Mouse (Mus musculus) limb, embryonic 14.5 days (tissue): ENCODE results near the gene Gse1. TPM values are rescaled to one million over a fixed set of nuclear protein-coding genes. Genes with fewer than 3 reads are reported as not detected.

Source experiments
- ATAC-seq: fragments of 200-750 bp; cut with Nextera tagmentation; 2 replicates; pipeline ENCODE4 v1.8.0; 2017; ENCODE audit warnings: low read depth, moderate number of reproducible peaks, moderate TSS enrichment; ENCODE audit not compliant: low FRiP score
- DNase-seq: peaks from one replicate; pipeline ENCODE4 v3.0.0-alpha.2; 2015; ENCODE audit warnings: low spot score
- H3K27ac ChIP-seq: fragments of 300-500 bp; sonication (generic); replicated peaks from 2 replicates; pipeline ENCODE4 v1.5.1; 2014; ENCODE audit warnings: low read depth, mild to moderate bottlenecking, low read length, moderate library complexity, mixed read lengths
- H3K27me3 ChIP-seq: fragments of 300-500 bp; sonication (generic); 2 replicates; pipeline ENCODE4 v1.6.1; 2014; ENCODE audit warnings: low read length, mixed read lengths; ENCODE audit not compliant: control insufficient read depth, insufficient read depth
- H3K36me3 ChIP-seq: fragments of 300-500 bp; sonication (generic); 2 replicates; pipeline ENCODE4 v1.6.1; 2014; ENCODE audit warnings: mild to moderate bottlenecking, low read length, moderate library complexity, mixed read lengths; ENCODE audit not compliant: control insufficient read depth, insufficient read depth
- H3K4me1 ChIP-seq: fragments of 300-500 bp; sonication (generic); 2 replicates; pipeline ENCODE4 v1.6.1; 2014; ENCODE audit warnings: antibody characterized with exemption, low read length, mixed read lengths; ENCODE audit not compliant: control insufficient read depth, insufficient read depth
- H3K4me2 ChIP-seq: fragments of 300-500 bp; sonication (generic); replicated peaks from 2 replicates; pipeline ENCODE4 v1.6.1; 2014; ENCODE audit warnings: low read depth, mild to moderate bottlenecking, low read length, moderate library complexity; ENCODE audit not compliant: severe bottlenecking
- H3K4me3 ChIP-seq: fragments of 300-500 bp; sonication (generic); replicated peaks from 2 replicates; pipeline ENCODE4 v1.5.1; 2014; ENCODE audit warnings: low read length
- H3K9ac ChIP-seq: fragments of 300-500 bp; sonication (generic); 2 replicates; pipeline ENCODE4 v1.6.1; 2014; ENCODE audit warnings: mild to moderate bottlenecking, low read depth, low read length, moderate library complexity; ENCODE audit not compliant: severe bottlenecking
- H3K9me3 ChIP-seq: fragments of 300-500 bp; sonication (generic); 2 replicates; pipeline ENCODE4 v1.6.1; 2016; ENCODE audit warnings: low read length; ENCODE audit not compliant: control insufficient read depth
- POLR2A ChIP-seq: fragments of 200-500 bp; IDR thresholded peaks from 2 replicates; pipeline ENCODE4 v1.8.0; 2012; ENCODE audit warnings: inconsistent platforms, mild to moderate bottlenecking, moderate library complexity, borderline replicate concordance; ENCODE audit not compliant: insufficient read depth, insufficient read length; ENCODE audit errors: extremely low read depth
- WGBS: fragments of 180-500 bp; shearing (Covaris S2); extraction: QIAGEN DNeasy Blood & Tissue Kit; methylation state at CpG from one replicate; pipeline ENCODE4 v1.1.7; 2014; 5-methylcytosine and 5-hydroxymethylcytosine counted together
- polyA plus RNA-seq, 2 experiments: library from polyadenylated mRNA; depleted of rRNA in 1 of 2; stranded (reverse) in 1 of 2; unstranded in 1 of 2; fragments of >200 nt; fragmentation: Nextera tagmentation in 1 of 2; extraction: Ambion mirVana in 1 of 2; gene quantifications; 2 replicates each; pipeline versions ENCODE4 v1.2.1 to v1.2.3; 2012 to 2014

Gene Gse1
- polyA plus RNA-seq, 2 experiments = 10.3 to 32.6 TPM

DNA sequence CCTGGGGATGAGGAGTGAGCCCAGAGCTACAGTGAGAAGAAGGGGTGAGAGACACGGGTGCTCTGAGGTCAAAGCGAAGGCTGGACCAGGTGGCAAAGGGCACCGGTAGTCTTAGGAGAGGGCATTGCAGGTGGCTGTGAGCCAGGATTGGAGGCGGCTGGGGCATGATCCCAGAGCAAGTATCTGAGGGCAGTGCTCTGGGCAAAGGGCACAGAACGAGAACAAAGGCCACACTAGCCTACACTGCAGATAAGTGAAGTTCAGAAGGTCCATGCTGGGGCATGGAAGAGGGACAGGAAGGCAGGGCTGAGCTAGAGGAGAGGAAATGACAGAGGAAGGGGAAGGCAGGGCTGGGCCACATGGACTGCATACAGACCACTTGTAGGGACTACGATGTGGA lies 213.4 kb downstream of the Gse1 start:
- DNase-seq (no peak), ATAC-seq (no peak)
- Histone ChIP-seq H3K9ac (no peak overlapping the region), H3K27me3 (no peaks in the 10 kb centered on the region), H3K9me3 (no peaks in the 10 kb centered on the region), H3K4me2 (no peak overlapping the region), H3K27ac (no peak overlapping the region), H3K36me3 (no peaks in the 10 kb centered on the region), H3K4me1 (peaks cover 20% of the 10 kb centered on the region; the same call in 1 of the 2 replicates), H3K4me3 (no peak overlapping the region)
- TF ChIP-seq POLR2A = no peak
- WGBS = 79% methylated on average over 6 of the region's 6 CpGs

DNA sequence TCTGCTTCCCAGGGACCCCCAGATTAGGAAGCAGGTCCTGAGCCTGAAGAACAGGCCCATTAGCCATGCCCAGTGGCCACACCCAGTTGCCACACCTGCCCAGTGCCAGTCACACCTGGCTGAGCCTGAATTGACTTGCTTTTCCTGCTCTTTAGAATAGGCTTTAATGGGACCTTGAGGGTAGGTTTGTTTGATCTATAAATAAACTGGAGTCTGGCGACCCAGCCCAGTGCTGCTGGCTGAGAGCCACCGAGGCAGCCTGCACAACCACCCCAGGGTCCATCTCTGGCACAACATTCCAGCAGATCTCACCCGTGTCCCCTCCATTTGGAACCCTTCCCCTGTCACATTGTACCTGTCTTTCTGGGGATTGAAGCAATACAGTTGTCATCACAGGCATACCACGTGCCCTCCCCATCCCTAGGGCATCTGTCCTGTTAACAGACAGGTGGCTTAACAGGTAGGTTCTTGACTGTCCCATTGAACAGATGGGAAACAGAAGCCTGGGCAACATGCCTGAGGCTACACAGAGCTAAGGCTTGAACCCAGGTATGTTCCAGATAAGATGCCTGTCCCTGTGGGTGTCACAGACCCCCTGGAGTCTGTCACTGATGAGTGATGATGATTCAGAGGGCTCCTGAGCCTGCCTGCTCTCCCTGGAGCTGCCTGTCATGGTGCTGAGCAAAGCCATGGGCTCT lies 214.2 kb downstream of the Gse1 start:
- Histone ChIP-seq H3K4me3 (no peak overlapping the region), H3K27ac (no peak overlapping the region), H3K9ac (no peak overlapping the region), H3K9me3 (no peaks in the 10 kb centered on the region), H3K27me3 (no peaks in the 10 kb centered on the region), H3K4me2 (no peak overlapping the region), H3K4me1 (peaks cover 14% of the 10 kb centered on the region; the same call in 1 of the 2 replicates), H3K36me3 (no peaks in the 10 kb centered on the region)
- WGBS = 34% methylated on average over 3 of the region's 4 CpGs
- DNase-seq (no peak), ATAC-seq (no peak)
- TF ChIP-seq POLR2A = no peak

DNA sequence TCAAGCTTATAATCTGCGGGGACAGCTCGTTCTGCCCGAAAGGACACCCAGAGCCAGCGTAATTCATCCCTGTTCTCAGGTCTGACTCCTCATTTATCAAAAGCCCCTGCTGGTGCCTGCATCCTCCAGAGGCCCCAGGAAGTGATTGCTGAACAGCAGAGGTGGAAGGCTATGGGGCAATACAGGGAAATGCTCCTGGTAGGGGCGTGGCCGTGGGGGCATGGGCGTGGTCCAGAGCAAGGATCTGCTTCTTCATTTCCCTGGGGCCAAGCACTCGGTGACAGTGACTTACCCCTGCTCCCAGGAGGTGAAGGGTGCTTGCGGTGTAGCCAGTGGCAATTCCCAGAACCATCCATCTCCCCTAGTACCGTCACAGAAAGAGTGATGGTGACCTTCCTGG lies 217.0 kb downstream of the Gse1 start:
- ATAC-seq (no peak), DNase-seq (no peak)
- no peaks in the 10 kb centered on the region for H3K9me3 ChIP-seq
- no peaks in the 10 kb centered on the region for H3K27me3 ChIP-seq
- no peak overlapping the region for H3K27ac ChIP-seq
- H3K9ac ChIP-seq = no peak overlapping the region
- 31% methylated on average over 10 of the region's 10 CpGs for WGBS
- H3K4me2 ChIP-seq = no peak overlapping the region
- TF ChIP-seq POLR2A = no peak
- peaks cover 22% of the 10 kb centered on the region for H3K4me1 ChIP-seq
- no peaks in the 10 kb centered on the region for H3K36me3 ChIP-seq
- no peak overlapping the region for H3K4me3 ChIP-seq

DNA sequence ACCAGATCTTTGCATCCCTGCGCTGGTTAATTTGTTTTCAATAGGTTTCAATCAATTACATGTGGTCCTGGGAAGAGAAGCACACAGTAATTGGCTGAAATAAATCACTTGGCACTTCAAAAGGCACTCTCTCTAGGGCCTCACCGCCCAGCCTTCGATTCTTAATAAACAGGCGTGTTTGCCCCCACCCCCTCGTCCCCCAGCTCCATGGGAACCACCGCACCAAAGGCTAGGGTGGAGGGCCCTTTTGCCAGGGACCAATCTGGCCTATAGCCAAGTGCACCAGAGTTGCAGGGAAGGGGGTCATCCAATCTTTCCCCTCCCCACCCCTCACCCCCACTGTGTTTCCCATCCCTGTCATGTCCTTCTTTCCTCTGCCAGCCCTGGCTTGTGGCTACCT lies 219.9 kb downstream of the Gse1 start:
- no peaks in the 10 kb centered on the region for H3K9me3 ChIP-seq
- H3K27me3 ChIP-seq = no peaks in the 10 kb centered on the region
- H3K27ac ChIP-seq = no peak overlapping the region
- peaks cover 20% of the 10 kb centered on the region for H3K4me1 ChIP-seq
- no peak overlapping the region for H3K4me3 ChIP-seq
- TF ChIP-seq POLR2A = no peak
- no peak overlapping the region for H3K9ac ChIP-seq
- no peaks in the 10 kb centered on the region for H3K36me3 ChIP-seq
- no peak for DNase-seq
- H3K4me2 ChIP-seq = no peak overlapping the region
- ATAC-seq = no peak
- 21% methylated on average over 6 of the region's 6 CpGs for WGBS

DNA sequence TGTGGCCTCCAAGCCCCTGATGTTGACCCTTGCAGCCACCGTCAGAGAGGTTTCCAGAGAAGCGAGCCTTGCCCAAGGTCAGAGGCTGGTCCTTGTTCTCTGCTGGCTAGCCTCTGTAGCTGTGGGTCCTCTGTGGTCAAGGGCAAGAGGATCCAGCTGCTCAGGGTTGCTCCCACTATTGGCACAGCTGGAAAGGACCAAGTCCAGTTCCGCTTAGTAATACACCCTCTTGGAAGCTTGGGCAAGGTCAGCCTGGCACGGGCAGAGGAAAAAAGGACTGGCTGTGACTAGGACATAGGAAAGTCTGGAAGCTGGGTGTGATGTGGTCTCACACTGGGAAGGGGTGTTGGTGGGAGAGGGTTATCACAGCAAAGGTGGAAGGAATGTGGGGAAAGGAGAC lies 220.9 kb downstream of the Gse1 start:
- no peak overlapping the region for H3K4me3 ChIP-seq

DNA sequence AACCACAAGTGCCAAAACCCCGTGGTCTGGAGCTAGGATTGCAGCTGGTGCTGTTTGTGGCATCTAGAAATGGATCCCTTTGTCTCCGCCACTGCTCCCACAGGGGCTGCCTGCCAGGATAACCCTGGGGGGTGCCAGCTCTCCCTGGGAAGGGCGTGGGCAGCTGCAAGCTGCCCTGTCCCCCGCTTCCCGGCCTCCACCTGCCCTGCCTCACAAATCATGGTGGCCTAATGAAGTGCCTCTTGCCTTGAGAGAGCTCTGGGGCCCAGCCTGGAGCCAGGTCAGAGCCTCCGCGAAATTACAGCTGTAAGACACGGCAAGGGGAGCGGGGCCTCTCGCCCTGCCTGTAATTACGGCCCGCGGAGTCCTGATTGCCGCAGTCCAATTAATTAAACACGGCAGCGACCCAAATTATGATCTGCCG lies 221.4 kb downstream of the Gse1 start:
- DNase-seq (no peak), ATAC-seq (no peak)
- H3K27ac ChIP-seq = no peak overlapping the region
- H3K4me3 ChIP-seq = no peak overlapping the region
- no peak overlapping the region for H3K9ac ChIP-seq
- peaks cover 21% of the 10 kb centered on the region for H3K4me1 ChIP-seq
- no peaks in the 10 kb centered on the region for H3K27me3 ChIP-seq
- H3K4me2 ChIP-seq = 0 out of 2 replicates have a peak overlapping the region, but pooled peaks have one; percentile 3
- H3K9me3 ChIP-seq = no peaks in the 10 kb centered on the region
- WGBS = 7% methylated on average over 17 of the region's 17 CpGs
- H3K36me3 ChIP-seq = no peaks in the 10 kb centered on the region
- no peak for TF ChIP-seq POLR2A

More for the DNA sequence above, 220.9 kb downstream of the Gse1 start:
- Histone ChIP-seq H3K36me3 (no peaks in the 10 kb centered on the region), H3K9me3 (no peaks in the 10 kb centered on the region), H3K4me2 (no peak overlapping the region), H3K27me3 (no peaks in the 10 kb centered on the region), H3K27ac (no peak overlapping the region), H3K4me1 (peaks cover 20% of the 10 kb centered on the region), H3K9ac (no peak overlapping the region)
- no peak for ATAC-seq
- TF ChIP-seq POLR2A = no peak
- 77% methylated on average over 4 of the region's 4 CpGs for WGBS
- no peak for DNase-seq
